Mouse (Mus musculus) hindbrain, embryonic 11.5 days (tissue): Measurements from ENCODE around the gene Elmo1. TPM values are rescaled to one million over a fixed set of nuclear protein-coding genes. Genes with fewer than 3 reads are reported as not detected.

Source experiments
- ATAC-seq: fragments of 200-750 bp; cut with Nextera tagmentation; 2 replicates; pipeline ENCODE4 v1.8.0; 2017; ENCODE audit warnings: mild to moderate bottlenecking, moderate TSS enrichment, moderate library complexity; ENCODE audit not compliant: low FRiP score
- DNase-seq: peaks from one replicate; pipeline ENCODE4 v3.0.0-alpha.2; 2015; ENCODE audit warnings: low spot score
- H3K27ac ChIP-seq: fragments of 300-500 bp; sonication (generic); 2 replicates; pipeline ENCODE4 v1.5.1; 2014; ENCODE audit warnings: mild to moderate bottlenecking, low read depth, low read length
- H3K27me3 ChIP-seq: fragments of 300-500 bp; sonication (generic); 2 replicates; pipeline ENCODE4 v1.6.1; 2014; ENCODE audit warnings: mild to moderate bottlenecking, low read length, moderate library complexity, mixed read lengths; ENCODE audit not compliant: control insufficient read depth, insufficient read depth
- H3K36me3 ChIP-seq: fragments of 300-500 bp; sonication (generic); 2 replicates; pipeline ENCODE4 v1.6.1; 2014; ENCODE audit warnings: mild to moderate bottlenecking, low read length, moderate library complexity, mixed read lengths; ENCODE audit not compliant: control insufficient read depth, insufficient read depth
- H3K4me1 ChIP-seq: fragments of 300-500 bp; sonication (generic); replicated peaks from 2 replicates; pipeline ENCODE4 v1.6.1; 2014; ENCODE audit warnings: low read length, mixed read lengths; ENCODE audit not compliant: control insufficient read depth, insufficient read depth
- H3K4me2 ChIP-seq: fragments of 300-500 bp; sonication (generic); replicated peaks from 2 replicates; pipeline ENCODE4 v1.6.1; 2014; ENCODE audit warnings: mild to moderate bottlenecking, low read depth, low read length
- H3K4me3 ChIP-seq: fragments of 300-500 bp; sonication (generic); 2 replicates; pipeline ENCODE4 v1.5.1; 2014; ENCODE audit warnings: low read depth, low read length
- H3K9ac ChIP-seq: fragments of 300-500 bp; sonication (generic); 2 replicates; pipeline ENCODE4 v1.6.1; 2014; ENCODE audit warnings: low read depth, low read length
- H3K9me3 ChIP-seq: fragments of 300-500 bp; sonication (generic); 2 replicates; pipeline ENCODE4 v1.6.1; 2016; ENCODE audit warnings: low read length; ENCODE audit not compliant: control insufficient read depth
- WGBS: fragments of 180-500 bp; shearing (Covaris S2); extraction: QIAGEN DNeasy Blood & Tissue Kit; methylation state at CpG from one replicate; pipeline ENCODE4 v1.1.7; 2014; 5-methylcytosine and 5-hydroxymethylcytosine counted together
- polyA plus RNA-seq: library from polyadenylated mRNA; unstranded; fragments of >200 nt; fragmentation: Nextera tagmentation; extraction: Ambion mirVana; gene quantifications from 2 replicates; pipeline ENCODE4 v1.2.1, GENCODE M21; 2014

Gene Elmo1
- polyA plus RNA-seq, 1 experiment from 2014 or later, result 22.9 TPM

DNA sequence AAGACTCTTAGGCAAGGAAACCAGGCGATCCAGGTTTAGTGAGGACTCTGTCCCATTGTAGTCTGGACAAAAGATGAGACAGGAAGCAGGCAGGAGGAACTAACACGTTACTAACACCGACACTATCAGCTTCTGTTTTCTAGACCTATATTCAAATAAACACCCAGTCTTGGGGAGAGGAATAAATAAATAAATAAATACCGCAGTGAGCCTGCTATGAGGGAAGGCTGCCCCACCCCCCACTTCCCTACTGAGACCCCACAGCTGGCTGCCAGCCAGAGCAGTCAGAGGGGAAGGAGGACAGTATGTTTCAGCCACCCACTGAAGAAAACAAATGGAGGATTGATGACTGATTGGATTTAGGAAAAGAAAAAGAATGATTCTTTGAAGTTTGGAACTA, 9.2 kb downstream of the Elmo1 start:
- no peaks in the 10 kb centered on the region for H3K27me3 ChIP-seq
- no peaks in the 10 kb centered on the region for H3K4me1 ChIP-seq
- no peaks in the 10 kb centered on the region for H3K9me3 ChIP-seq
- no peak overlapping the region for H3K9ac ChIP-seq
- ATAC-seq, result no peak
- DNase-seq, result no peak
- H3K36me3 ChIP-seq, result no peaks in the 10 kb centered on the region
- no peak overlapping the region for H3K4me2 ChIP-seq
- H3K4me3 ChIP-seq, result no peak overlapping the region
- no peak overlapping the region for H3K27ac ChIP-seq
- WGBS, result 6% methylated on average over 4 of the region's 4 CpGs

DNA sequence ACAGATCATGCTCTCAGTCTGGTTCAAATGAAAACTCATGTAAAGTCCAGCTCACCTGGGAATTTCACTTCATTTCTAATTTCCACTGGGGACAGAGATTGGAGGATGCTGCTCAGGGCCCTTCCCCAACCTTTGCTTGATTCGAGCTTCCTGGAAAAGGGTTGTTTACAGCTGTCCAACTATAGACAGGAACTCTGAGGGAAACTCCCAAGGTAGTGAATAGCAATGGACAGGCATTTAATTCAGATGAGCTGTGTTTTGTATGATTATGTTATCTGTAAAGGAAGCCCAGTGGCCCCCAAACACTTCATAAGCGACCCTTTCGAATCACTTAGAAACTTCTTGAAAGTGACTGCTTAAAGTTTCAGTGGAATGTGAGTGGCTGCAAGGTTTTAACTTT, 10.0 kb downstream of the Elmo1 start:
- Histone ChIP-seq H3K27me3 (no peaks in the 10 kb centered on the region), H3K9me3 (no peaks in the 10 kb centered on the region), H3K4me3 (no peak overlapping the region), H3K4me2 (no peak overlapping the region), H3K27ac (no peak overlapping the region), H3K36me3 (no peaks in the 10 kb centered on the region), H3K4me1 (no peaks in the 10 kb centered on the region), H3K9ac (no peak overlapping the region)
- ATAC-seq (no peak), DNase-seq (no peak)
- 68% methylated on average over 3 of the region's 3 CpGs for WGBS

DNA sequence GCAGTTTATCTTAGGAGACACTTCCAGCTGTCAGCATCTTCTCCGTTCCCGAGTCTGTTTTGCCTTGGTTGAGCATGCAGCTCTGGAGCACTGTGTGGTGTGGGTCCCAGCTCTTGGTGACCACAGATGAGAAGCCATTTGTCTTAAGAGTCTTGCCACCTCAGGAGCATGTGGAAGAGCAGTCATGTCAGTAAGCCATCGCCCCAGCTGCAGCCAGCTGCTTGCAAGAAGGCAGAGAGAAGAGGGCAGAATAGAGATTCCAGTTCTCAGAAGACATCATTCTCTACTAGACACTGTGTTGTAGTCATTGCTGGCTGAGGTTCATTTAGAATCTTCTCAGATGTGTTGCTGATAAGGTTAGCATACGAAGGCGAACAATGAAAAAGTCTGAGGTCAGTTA, 11.3 kb downstream of the Elmo1 start:
- H3K27me3 ChIP-seq, result no peaks in the 10 kb centered on the region
- ATAC-seq (no peak), DNase-seq (no peak)
- H3K4me2 ChIP-seq, result no peak overlapping the region
- H3K36me3 ChIP-seq, result no peaks in the 10 kb centered on the region
- WGBS, result 80% methylated on average over 5 of the region's 5 CpGs
- H3K4me1 ChIP-seq, result no peaks in the 10 kb centered on the region
- no peak overlapping the region for H3K27ac ChIP-seq
- H3K4me3 ChIP-seq, result no peak overlapping the region
- H3K9ac ChIP-seq, result no peak overlapping the region
- H3K9me3 ChIP-seq, result no peaks in the 10 kb centered on the region

DNA sequence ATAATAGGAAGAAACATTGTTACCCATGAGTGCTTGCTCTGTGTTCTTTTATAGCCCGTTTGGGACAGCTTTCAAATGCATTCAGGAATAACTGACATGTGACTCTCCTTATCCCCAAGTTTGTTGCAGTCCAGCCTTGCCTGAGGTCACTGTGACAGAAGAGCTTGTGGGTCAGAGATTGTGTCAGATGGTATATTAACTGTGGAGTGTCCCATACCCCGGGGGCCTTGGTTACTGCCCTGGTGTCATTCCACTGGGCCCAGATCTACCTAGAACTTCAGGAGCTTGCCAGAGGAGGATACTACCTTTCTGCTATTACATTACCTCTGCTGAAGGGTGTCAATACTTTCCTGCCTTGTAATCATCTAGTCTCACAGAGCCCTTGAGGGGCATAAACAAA, 14.4 kb downstream of the Elmo1 start:
- 71% methylated on average over 2 of the region's 2 CpGs for WGBS
- H3K27ac ChIP-seq, result no peak overlapping the region
- no peaks in the 10 kb centered on the region for H3K4me1 ChIP-seq
- no peaks in the 10 kb centered on the region for H3K27me3 ChIP-seq
- H3K4me2 ChIP-seq, result no peak overlapping the region
- no peak overlapping the region for H3K9ac ChIP-seq
- ATAC-seq (no peak), DNase-seq (no peak)
- H3K9me3 ChIP-seq, result no peaks in the 10 kb centered on the region
- no peaks in the 10 kb centered on the region for H3K36me3 ChIP-seq
- no peak overlapping the region for H3K4me3 ChIP-seq

DNA sequence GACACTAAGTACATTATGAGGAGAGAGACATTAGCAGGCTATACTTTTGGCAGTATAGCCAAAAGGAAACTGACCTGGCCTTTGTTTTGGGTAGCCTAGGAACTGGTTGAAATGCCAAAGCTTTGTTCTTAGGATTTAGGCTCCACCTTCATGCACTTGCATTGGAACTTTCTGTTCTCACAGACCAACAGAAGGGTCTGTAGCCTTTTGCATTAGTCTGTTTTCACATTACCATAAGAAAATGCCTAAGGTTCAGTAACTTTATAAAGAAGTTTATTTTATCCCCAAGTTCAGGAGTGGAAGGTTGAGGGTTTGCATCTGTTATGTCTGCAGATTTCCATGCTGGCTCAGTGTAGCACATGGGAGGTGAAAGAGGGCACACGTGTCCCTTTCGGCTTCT, 15.6 kb downstream of the Elmo1 start:
- no peak overlapping the region for H3K27ac ChIP-seq
- H3K4me1 ChIP-seq, result no peaks in the 10 kb centered on the region
- H3K4me2 ChIP-seq, result no peak overlapping the region
- DNase-seq (no peak), ATAC-seq (no peak)
- no peak overlapping the region for H3K9ac ChIP-seq
- 90% methylated on average over 2 of the region's 2 CpGs for WGBS
- H3K27me3 ChIP-seq, result no peaks in the 10 kb centered on the region
- H3K36me3 ChIP-seq, result no peaks in the 10 kb centered on the region
- no peaks in the 10 kb centered on the region for H3K9me3 ChIP-seq
- H3K4me3 ChIP-seq, result no peak overlapping the region

DNA sequence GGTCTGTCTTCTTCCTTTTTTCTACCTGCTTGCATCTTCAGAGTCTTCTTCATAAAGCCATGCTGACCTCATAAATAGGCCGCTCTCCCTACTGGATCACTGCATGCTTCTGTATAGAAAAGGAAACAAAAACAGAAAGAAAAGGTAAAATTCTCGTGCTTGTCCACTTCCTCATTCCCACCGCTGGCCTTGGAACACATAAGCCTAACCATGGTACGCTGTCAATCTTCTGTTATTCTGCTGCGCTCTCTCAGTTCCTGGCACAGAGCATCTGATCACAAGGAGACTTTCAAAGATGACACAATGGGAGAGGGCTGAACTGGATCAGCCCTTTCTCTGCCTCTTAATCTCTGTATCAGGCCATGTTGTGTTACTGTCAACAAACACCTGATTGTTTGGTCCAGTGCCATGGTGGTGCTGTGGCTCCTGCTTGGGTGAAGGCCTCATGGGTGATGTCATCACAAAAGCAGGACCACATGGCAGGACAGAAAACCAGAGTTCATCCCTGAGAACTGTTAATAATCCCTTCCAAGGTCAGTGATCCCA, 17.6 kb downstream of the Elmo1 start:
- Histone ChIP-seq H3K4me1 (no peaks in the 10 kb centered on the region), H3K36me3 (no peaks in the 10 kb centered on the region), H3K9me3 (no peaks in the 10 kb centered on the region), H3K27me3 (no peaks in the 10 kb centered on the region), H3K9ac (no peak overlapping the region), H3K4me3 (no peak overlapping the region), H3K4me2 (no peak overlapping the region), H3K27ac (no peak overlapping the region)
- DNase-seq (no peak), ATAC-seq (no peak)
- WGBS, result 87% methylated on average over 5 of the region's 5 CpGs

DNA sequence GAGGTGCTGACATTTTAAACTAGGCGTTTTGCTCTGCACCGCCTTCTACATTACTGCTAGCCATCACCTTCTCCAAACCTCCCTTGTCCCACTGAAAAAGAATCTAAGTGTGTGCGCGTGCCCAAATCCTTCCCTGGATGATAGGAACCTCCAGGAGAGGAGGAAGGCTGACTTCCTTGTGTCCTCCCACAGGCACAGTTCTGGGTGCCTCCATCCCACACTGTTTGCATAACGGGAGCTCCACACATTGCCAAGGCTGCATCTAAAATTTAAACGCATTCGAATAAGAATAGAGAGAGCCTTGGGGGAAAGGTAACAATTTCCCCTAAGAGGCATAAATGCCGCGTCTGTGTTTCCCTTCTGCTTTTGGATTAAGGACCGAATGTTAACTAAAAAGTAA, 18.6 kb downstream of the Elmo1 start:
- Histone ChIP-seq H3K4me3 (no peak overlapping the region), H3K27ac (no peak overlapping the region), H3K4me2 (no peak overlapping the region), H3K36me3 (no peaks in the 10 kb centered on the region), H3K4me1 (no peaks in the 10 kb centered on the region), H3K9me3 (no peaks in the 10 kb centered on the region), H3K9ac (no peak overlapping the region), H3K27me3 (no peaks in the 10 kb centered on the region)
- ATAC-seq (no peak), DNase-seq (no peak)
- WGBS, result 49% methylated on average over 10 of the region's 10 CpGs

DNA sequence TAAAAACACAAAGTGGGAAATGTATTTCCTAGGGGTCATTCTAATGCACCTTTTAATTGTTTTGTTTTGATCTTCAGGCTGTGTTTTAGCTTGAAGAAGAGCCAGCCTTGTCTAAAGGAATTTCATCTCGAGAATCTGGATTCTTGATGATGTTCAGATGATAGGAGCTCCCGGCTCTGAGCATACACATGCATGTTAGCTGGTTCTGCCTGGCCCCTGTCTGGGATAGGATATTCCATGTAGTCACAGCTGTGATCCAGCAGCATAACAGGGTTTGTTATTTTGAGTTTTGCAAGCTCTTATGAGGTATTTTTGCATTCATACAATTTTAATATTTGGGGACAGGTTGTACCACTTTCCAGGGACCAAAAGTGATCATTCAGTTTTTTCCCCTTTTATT, 19.1 kb downstream of the Elmo1 start:
- DNase-seq (no peak), ATAC-seq (no peak)
- H3K27ac ChIP-seq, result no peak overlapping the region
- no peak overlapping the region for H3K9ac ChIP-seq
- H3K36me3 ChIP-seq, result no peaks in the 10 kb centered on the region
- H3K4me3 ChIP-seq, result no peak overlapping the region
- no peaks in the 10 kb centered on the region for H3K9me3 ChIP-seq
- no peaks in the 10 kb centered on the region for H3K27me3 ChIP-seq
- no peak overlapping the region for H3K4me2 ChIP-seq
- 44% methylated on average over 2 of the region's 2 CpGs for WGBS
- H3K4me1 ChIP-seq, result no peaks in the 10 kb centered on the region

DNA sequence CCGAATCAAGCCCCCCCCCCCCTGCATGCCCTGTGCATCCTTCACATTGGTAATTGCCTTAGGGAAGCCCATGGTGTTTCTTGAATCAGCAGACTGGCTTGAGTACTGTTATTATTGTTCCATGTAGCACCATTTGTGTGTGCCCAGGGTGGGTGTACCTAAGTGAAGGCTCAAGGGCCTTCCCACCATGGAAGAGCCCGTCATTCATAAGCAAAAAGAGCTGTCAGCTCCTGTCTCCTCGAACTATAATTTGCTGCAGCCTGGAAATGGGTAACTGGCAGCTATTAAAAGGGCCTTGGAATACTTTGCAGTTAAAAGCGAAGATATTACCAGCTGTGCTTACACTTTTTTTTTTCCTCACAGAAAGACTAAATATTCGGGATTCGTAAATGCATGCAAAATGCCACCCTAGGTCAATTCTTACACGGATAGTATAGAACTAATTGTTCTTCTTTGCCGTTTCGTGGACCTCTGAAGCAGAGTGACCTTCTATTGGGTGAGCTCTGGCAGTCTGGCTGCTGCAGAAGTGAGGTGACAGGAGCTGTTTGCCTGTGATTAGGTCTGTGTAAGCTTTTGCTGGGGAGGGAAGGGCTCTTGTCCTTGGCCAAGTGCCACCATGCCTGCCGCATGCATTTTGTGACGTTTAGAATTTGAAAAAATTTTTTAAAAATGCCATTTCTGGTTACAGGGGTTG, 19.7 kb downstream of the Elmo1 start:
- Histone ChIP-seq H3K4me3 (no peak overlapping the region), H3K4me1 (no peaks in the 10 kb centered on the region), H3K27ac (no peak overlapping the region), H3K9me3 (no peaks in the 10 kb centered on the region), H3K4me2 (no peak overlapping the region), H3K27me3 (no peaks in the 10 kb centered on the region), H3K36me3 (no peaks in the 10 kb centered on the region), H3K9ac (no peak overlapping the region)
- ATAC-seq (no peak), DNase-seq (no peak)
- WGBS, result 71% methylated on average over 11 of the region's 11 CpGs
